Mouse (Mus musculus) neural tube, embryonic 11.5 days (tissue): ENCODE results near the gene Pex1. TPM values are rescaled to one million over a fixed set of nuclear protein-coding genes. Genes with fewer than 3 reads are reported as not detected.
"Not testable (repeated sequence)": the region's sequence is repeated elsewhere in the genome, so short reads cannot be mapped to it uniquely, and the experiment has no call there.

Source experiments
- ATAC-seq: fragments of 200-750 bp; cut with Nextera tagmentation; 2 replicates; pipeline ENCODE4 v1.8.0; 2017; ENCODE audit warnings: moderate number of reproducible peaks, mild to moderate bottlenecking, moderate TSS enrichment, moderate library complexity; ENCODE audit not compliant: insufficient read depth, low FRiP score, low TSS enrichment
- DNase-seq: peaks from one replicate; pipeline ENCODE4 v3.0.0-alpha.2; 2015; ENCODE audit warnings: low spot score
- H3K27ac ChIP-seq: fragments of 300-500 bp; sonication (generic); 2 replicates; pipeline ENCODE4 v1.5.1; 2014; ENCODE audit warnings: low read depth, mild to moderate bottlenecking, low read length
- H3K27me3 ChIP-seq: fragments of 300-500 bp; sonication (generic); 2 replicates; pipeline ENCODE4 v1.6.1; 2014; ENCODE audit warnings: mild to moderate bottlenecking, low read length, mixed read lengths; ENCODE audit not compliant: control insufficient read depth, insufficient read depth
- H3K36me3 ChIP-seq: fragments of 300-500 bp; sonication (generic); 2 replicates; pipeline ENCODE4 v1.6.1; 2014; ENCODE audit warnings: mild to moderate bottlenecking, low read length, moderate library complexity, mixed read lengths; ENCODE audit not compliant: control insufficient read depth, insufficient read depth
- H3K4me1 ChIP-seq: fragments of 300-500 bp; sonication (generic); 2 replicates; pipeline ENCODE4 v1.6.1; 2014; ENCODE audit warnings: low read length, mixed read lengths; ENCODE audit not compliant: control insufficient read depth, insufficient read depth
- H3K4me2 ChIP-seq: fragments of 300-500 bp; sonication (generic); 2 replicates; pipeline ENCODE4 v1.6.1; 2014; ENCODE audit warnings: low read depth, mild to moderate bottlenecking, moderate library complexity
- H3K4me3 ChIP-seq: fragments of 300-500 bp; sonication (generic); 2 replicates; pipeline ENCODE4 v1.5.1; 2014; ENCODE audit warnings: low read depth, low read length
- H3K9ac ChIP-seq: fragments of 300-500 bp; sonication (generic); 2 replicates; pipeline ENCODE4 v1.6.1; 2014; ENCODE audit warnings: mild to moderate bottlenecking, low read length
- H3K9me3 ChIP-seq: fragments of 300-500 bp; sonication (generic); 2 replicates; pipeline ENCODE4 v1.6.1; 2016; ENCODE audit warnings: low read length; ENCODE audit not compliant: control insufficient read depth
- WGBS: fragments of 180-500 bp; shearing (Covaris S2); extraction: QIAGEN DNeasy Blood & Tissue Kit; methylation state at CpG from one replicate; pipeline ENCODE4 v1.1.7; 2014; 5-methylcytosine and 5-hydroxymethylcytosine counted together
- polyA plus RNA-seq: library from polyadenylated mRNA; unstranded; fragments of >200 nt; fragmentation: Nextera tagmentation; extraction: Ambion mirVana; gene quantifications from 2 replicates; pipeline ENCODE4 v1.2.1, GENCODE M21; 2014

The Pex1 gene
- polyA plus RNA-seq, 1 experiment from 2014 or later, result 14.7 TPM

DNA sequence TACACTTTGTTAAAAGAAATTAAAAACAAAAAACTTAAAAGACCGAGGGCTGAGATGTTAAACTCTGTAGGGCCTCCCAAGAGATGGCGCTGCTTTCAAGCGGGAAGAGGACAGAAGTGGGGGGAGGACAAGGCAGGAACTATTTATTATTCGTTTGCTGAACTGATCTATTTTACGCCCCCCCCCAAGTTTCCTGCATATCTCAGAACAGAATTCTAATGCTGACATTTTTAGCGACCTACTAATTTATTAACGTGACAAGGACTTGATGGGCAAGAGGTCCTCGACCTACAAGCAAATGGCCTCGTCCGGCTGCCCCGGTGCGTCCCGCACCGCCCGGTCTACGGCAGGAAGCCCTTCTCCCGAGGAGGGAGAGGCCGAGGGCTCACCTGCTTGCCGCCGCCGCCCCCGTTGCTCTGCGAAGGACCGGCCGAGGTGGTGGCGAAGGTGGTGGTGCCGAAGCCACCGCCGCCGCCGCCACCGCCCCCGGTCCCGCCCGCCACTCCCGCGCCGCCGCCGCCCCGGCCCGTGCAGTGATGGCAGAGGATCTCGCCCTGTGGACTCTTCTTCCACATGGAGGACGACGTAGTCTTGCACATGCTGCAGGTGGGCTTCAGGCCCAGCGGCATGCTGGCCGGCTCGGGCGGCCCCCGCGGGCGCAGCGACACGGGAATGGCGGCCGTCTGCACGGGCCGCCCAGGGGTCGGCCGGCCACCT is 51.3 kb downstream of the Pex1 start:
- ATAC-seq, result peak; percentile 77
- no peaks in the 10 kb centered on the region for H3K27me3 ChIP-seq
- peak overlapping the region; percentile 61 for H3K4me2 ChIP-seq
- 0 out of 2 replicates have a peak, but pooled peaks cover 3% of the 10 kb centered on the region for H3K36me3 ChIP-seq
- peak overlapping the region; percentile 88 for H3K9ac ChIP-seq
- peak overlapping the region; percentile 94 for H3K4me3 ChIP-seq
- DNase-seq, result peak; percentile 61
- 0 out of 2 replicates have a peak, but pooled peaks cover 4% of the 10 kb centered on the region for H3K4me1 ChIP-seq
- peak overlapping the region; percentile 77 for H3K27ac ChIP-seq
- WGBS, result under 1% methylated on average over 55 of the region's 60 CpGs
- no peaks in the 10 kb centered on the region for H3K9me3 ChIP-seq

DNA sequence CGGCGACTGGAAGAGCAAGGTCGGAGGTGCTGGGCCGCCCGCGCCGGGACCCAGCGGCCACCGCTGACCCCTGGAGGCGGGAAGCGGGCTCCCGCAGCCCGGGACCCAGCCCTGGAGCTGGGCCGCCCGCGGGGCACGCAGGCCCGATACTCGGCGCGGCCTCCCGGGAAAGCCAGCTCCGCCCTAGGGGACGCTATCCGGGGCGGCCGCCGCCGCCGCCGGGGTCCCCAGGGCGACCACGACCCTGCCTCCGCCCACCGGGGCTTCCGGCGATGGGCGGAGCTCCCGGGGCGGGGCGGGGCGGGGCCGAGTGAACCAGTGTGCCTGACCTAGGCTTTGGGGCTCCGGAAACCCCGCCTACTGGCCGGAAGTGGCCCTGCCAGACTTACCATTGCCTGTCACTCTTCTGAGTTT is 51.8 kb downstream of the Pex1 start:
- WGBS, result 2% methylated on average over 16 of the region's 46 CpGs
- no peaks in the 10 kb centered on the region for H3K9me3 ChIP-seq
- H3K27ac ChIP-seq, result peak overlapping the region; percentile 77
- peak overlapping the region; percentile 61 for H3K4me2 ChIP-seq
- peak overlapping the region; percentile 94 for H3K4me3 ChIP-seq
- H3K36me3 ChIP-seq, result 0 out of 2 replicates have a peak, but pooled peaks cover 3% of the 10 kb centered on the region
- ATAC-seq (peak; percentile 98), DNase-seq (peak; percentile 93)
- H3K27me3 ChIP-seq, result no peaks in the 10 kb centered on the region
- H3K4me1 ChIP-seq, result 0 out of 2 replicates have a peak, but pooled peaks cover 4% of the 10 kb centered on the region
- peak overlapping the region; percentile 88 for H3K9ac ChIP-seq

DNA sequence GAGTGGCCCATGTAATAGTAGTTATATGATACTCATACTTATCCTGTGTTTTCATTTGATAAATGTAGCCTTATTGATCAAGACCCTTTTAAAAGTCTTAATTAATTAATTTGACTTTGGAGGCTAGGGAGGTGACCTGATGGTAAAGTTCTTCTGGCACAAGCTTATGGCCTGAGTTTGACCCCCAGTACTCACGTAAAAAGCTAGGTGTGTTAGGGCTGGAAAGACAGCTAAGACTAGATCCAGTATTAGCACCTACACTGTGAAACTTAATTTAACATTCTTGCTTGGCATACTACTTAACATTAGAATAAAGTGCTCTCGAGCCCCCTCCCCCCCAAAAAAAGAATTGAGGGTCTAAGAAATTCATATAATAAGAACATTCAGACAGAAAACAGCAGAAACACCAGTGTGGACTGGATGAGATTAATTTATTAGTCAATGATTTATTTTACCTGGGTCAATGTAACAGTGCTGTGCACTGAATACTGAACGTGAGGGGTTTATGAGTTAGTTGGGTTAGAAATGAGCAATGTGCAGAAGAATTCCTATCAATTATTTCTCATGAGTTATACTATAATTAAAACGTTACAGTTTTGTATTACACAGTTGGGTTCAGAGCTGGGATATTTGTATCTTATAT is 52.5 kb downstream of the Pex1 start:
- Histone ChIP-seq H3K4me3 (no peak overlapping the region; the same call in 1 of the 2 replicates), H3K9ac (no peak overlapping the region), H3K36me3 (0 out of 2 replicates have a peak, but pooled peaks cover 2% of the 10 kb centered on the region), H3K27ac (no peak overlapping the region), H3K9me3 (no peaks in the 10 kb centered on the region), H3K4me1 (0 out of 2 replicates have a peak, but pooled peaks cover 4% of the 10 kb centered on the region), H3K27me3 (no peaks in the 10 kb centered on the region), H3K4me2 (0 out of 2 replicates have a peak overlapping the region, but pooled peaks have one; percentile 7)
- DNase-seq, result no peak
- peak; percentile 25; the same call in 1 of the 2 replicates for ATAC-seq
- 53% methylated on average over 4 of the region's 4 CpGs for WGBS

DNA sequence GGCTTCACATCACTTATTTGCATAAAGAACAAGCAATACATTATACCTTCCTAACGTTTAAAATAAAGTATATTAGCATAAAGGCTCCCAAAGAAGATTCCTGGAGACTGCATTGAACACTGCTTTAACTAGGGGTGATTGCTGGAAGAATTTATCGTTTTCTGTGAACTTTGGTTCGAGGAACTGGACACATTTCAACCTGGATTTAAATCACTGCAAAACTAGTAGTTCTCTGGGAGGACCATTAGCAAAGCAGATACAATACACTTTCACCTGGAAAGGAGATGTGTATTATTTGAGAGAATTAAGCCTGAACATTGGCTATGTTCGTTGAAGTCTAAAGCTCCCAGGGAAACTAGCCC is 53.0 kb downstream of the Pex1 start:
- DNase-seq (no peak), ATAC-seq (no peak)
- 76% methylated on average over 4 of the region's 4 CpGs for WGBS
- Histone ChIP-seq H3K9me3 (no peaks in the 10 kb centered on the region), H3K4me3 (no peak overlapping the region), H3K4me1 (0 out of 2 replicates have a peak, but pooled peaks cover 4% of the 10 kb centered on the region), H3K27ac (no peak overlapping the region), H3K9ac (no peak overlapping the region), H3K4me2 (no peak overlapping the region), H3K27me3 (no peaks in the 10 kb centered on the region), H3K36me3 (0 out of 2 replicates have a peak, but pooled peaks cover 2% of the 10 kb centered on the region)

DNA sequence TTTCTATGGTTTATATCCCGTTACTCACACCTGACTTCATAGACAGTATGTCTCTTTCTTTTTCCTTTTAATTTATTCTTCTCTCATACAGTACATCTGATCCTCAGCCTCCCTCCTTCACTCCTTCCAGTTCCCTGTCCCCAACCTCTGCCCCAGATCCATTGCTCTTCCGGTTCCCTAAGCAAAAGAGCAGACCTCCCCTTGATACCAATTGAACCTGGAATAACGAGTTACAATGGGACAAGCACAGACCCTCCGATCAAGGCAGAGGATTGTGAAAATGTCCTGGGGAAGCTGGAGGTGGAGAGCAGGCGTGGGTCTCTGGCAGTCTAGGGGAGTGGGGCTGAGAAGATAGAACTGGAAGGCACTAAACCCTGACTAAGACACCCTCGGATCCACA is 55.0 kb downstream of the Pex1 start, which contains the start of gene Tmbim7:
Tmbim7 (plus strand) TSS at position 301 of the 400 bp plus-strand sequence.
- no peaks in the 10 kb centered on the region for H3K27me3 ChIP-seq
- WGBS, result 78% methylated on average over 6 of the region's 6 CpGs
- H3K9me3 ChIP-seq, result no peaks in the 10 kb centered on the region
- no peak within 1 kb of the TSS for H3K4me3 ChIP-seq
- no peak within 1 kb of the TSS for H3K9ac ChIP-seq
- H3K4me2 ChIP-seq, result no peak within 1 kb of the TSS
- DNase-seq, result no peak
- H3K36me3 ChIP-seq, result no peaks in the 10 kb centered on the region
- no peak within 1 kb of the TSS for H3K27ac ChIP-seq
- ATAC-seq, result no peak
- no peaks in the 10 kb centered on the region for H3K4me1 ChIP-seq

DNA sequence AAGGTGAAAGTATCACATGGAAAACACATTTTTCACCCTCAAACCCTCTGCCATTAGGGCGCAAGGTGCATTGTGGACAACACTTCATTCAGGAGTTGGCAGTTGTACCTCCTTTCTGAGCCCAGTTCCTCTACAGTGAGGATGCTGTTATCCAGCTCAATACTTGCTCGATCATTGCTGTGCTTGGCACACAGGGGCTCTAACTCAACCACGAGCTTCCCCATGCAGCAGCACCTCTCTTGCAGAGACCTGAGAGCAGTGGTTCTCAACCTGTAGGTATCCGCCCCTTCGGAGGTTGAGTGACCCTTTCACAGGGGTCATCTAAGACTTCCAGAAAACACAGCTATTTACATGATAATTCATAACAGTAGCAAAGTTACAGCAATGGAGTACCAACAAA is 55.8 kb downstream of the Pex1 start:
- Histone ChIP-seq H3K9ac (no peak overlapping the region), H3K4me2 (no peak overlapping the region), H3K36me3 (no peaks in the 10 kb centered on the region), H3K4me3 (no peak overlapping the region), H3K4me1 (no peaks in the 10 kb centered on the region), H3K27me3 (no peaks in the 10 kb centered on the region), H3K27ac (no peak overlapping the region), H3K9me3 (no peaks in the 10 kb centered on the region)
- no peak for DNase-seq
- WGBS, result 88% methylated on average over 5 of the region's 5 CpGs
- ATAC-seq, result no peak

DNA sequence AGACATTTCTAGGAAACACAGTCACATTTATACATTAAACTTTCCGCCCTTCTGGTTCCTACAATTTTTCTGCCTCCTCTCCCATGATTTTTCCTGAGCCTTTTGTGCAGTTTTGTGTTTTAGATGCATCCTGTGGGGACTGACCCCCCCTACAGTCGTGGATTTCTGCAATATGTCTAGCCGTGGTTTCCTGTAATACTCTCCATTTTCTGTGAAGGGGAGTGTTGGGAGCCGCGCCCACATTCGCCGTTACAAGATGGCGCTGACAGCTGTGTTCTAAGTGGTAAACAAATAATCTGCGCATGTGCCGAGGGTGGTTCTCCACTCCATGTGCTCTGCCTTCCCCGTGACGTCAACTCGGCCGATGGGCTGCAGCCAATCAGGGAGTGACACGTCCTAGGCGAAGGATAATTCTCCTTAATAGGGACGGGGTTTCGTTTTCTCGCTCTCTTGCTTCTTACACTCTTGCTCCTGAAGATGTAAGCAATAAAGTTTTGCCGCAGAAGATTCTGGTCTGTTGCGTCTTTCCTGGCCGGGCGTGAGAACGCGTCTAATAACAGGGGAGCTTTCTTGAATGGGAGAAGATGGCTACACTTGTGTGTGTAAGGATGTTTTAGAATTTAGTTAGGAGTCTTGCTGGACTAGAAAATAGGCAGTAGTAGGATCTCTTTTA is 57.2 kb downstream of the Pex1 start:
- not testable (repeated sequence) for ATAC-seq, H3K9me3 ChIP-seq, H3K27me3 ChIP-seq, H3K27ac ChIP-seq, H3K36me3 ChIP-seq, DNase-seq, H3K4me2 ChIP-seq, H3K4me3 ChIP-seq, H3K9ac ChIP-seq, H3K4me1 ChIP-seq
- 92% methylated on average over 14 of the region's 25 CpGs for WGBS

DNA sequence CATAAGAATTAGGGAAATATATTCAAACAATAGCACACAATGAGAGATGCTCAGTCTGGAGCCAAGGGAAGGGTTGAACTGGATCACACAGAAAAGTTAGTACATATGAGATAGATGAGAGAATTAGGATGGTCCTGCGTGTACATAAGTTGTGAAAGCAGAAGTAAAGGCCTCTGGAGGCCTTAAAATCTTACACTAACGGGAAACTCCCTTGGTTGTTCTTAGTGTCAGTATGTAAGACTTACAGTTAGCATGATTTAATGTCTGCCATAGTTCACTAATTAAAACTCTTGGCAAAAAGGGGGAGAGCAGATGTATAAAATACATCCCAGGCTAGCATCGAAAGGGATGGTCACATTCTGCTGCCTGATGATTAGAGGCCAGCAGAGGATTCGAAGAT is 57.9 kb downstream of the Pex1 start:
- Histone ChIP-seq H3K27me3 (no peaks in the 10 kb centered on the region), H3K36me3 (no peaks in the 10 kb centered on the region), H3K4me1 (no peaks in the 10 kb centered on the region), H3K9me3 (no peaks in the 10 kb centered on the region), H3K27ac (no peak overlapping the region), H3K9ac (no peak overlapping the region), H3K4me2 (no peak overlapping the region), H3K4me3 (no peak overlapping the region)
- ATAC-seq (no peak), DNase-seq (no peak)
- WGBS, result 92% methylated on average over 4 of the region's 4 CpGs
